Mouse (Mus musculus) brain, adult 10 weeks (tissue): Measurements from ENCODE around the gene Caln1. TPM values are rescaled to one million over a fixed set of nuclear protein-coding genes. Genes with fewer than 3 reads are reported as not detected.

Source experiments
- polyA plus RNA-seq: library from polyadenylated mRNA; stranded (reverse); fragments of 350-450 nt; fragmentation: Illumina TruSeq; extraction: RNeasy Lipid Tissue Mini Kit (QIAGEN cat#74804); gene quantifications from one replicate; pipeline ENCODE4 v1.2.3, GENCODE M21; 2015; ENCODE audit warnings: low read depth, low replicate concordance

The Caln1 gene
- polyA plus RNA-seq = 70.8 TPM

DNA sequence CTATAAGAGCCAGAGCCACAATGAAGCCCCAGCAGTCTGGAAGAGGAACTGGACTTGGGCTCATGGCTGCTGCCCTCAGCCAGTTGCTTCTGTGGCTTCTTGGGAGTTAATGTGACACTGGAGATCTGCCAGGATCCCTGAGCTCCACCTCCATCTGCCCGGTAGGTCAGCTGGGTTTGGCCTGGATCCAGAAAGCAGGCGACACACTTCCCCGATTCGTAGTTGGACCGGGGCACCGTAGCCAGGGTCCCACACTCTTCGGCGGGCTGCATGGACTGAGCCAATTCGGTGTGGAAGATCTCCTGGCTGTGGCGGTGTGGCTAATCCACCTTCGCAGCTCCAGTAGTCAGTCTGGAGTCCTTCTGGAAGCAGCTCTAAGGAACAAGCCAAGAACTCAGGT is at the start of gene Caln1:
Gene Caln1 (plus strand): TSS at position 219 of the 400 bp plus-strand sequence.

DNA sequence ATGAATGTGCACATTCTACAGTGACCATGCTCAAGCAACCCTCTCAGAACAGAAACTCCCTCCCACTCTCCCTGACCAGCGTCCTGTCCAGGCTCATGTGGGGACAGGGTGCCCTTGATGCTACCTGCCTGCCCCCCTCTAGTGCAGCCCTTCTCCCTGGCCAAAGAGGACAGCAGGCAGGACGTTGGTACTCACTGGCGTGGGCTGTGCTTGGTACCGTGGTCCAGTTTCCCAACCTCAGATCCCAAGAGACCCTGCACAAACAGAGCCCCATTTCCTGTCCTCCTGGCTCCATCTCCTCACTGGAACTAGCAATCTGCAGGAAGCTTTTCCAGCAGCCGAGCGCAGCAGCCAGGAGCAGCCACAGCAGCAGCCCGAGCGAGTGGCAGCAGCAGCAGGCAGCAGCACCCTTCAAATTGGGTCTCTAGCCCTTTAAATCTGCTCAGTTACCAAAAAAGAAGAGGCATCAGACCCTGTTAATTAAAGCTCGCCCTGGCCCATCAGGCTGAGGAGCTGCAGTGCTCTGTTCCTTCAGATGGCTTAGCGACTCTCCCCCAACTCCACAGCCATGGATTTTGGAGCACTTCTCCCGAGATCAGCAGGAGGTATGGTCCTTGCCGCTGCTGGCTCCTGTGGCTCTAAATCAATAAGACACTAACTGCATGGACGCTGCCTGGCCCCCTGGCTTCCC is 15.1 kb downstream of the Caln1 start, which contains the start of gene A330070K13Rik:
Gene A330070K13Rik (minus strand): TSS at position 410 of the 691 bp plus-strand sequence.

Other genes starting within 250 kb of the Caln1 start
- 8.3 TPM for gene Kctd7, start 224.6 kb upstream of the Caln1 start, polyA plus RNA-seq
- gene Rabgef1, start 197.7 kb upstream of the Caln1 start, polyA plus RNA-seq = 48.7 TPM
- gene Tmem248, start 152.4 kb upstream of the Caln1 start, polyA plus RNA-seq = 29.4 TPM
- gene Sbds, start 113.9 kb upstream of the Caln1 start, polyA plus RNA-seq = 110 TPM
- 9.8 TPM for gene Tyw1, start 113.8 kb upstream of the Caln1 start, polyA plus RNA-seq
- 2.1 TPM for gene A330070K13Rik, start 15.2 kb downstream of the Caln1 start, polyA plus RNA-seq